Mouse (Mus musculus) limb, embryonic 10.5 days (tissue): ENCODE measurements at regions not wholly inside any gene's neighbourhood (a gene's known extent, or its start where the extent isn't known, plus 50 kb on each side); places are given as distances from the start of the nearest gene placed in this dataset. TPM values are rescaled to one million over a fixed set of nuclear protein-coding genes. Genes with fewer than 3 reads are reported as not detected.
"Not testable (repeated sequence)": the region's sequence is repeated elsewhere in the genome, so short reads cannot be mapped to it uniquely, and the experiment has no call there.

Experiments
- DNase-seq: peaks from one replicate; pipeline ENCODE4 v3.0.0-alpha.2; 2017; ENCODE audit warnings: low spot score
- H3K27ac ChIP-seq: fragments of 300-500 bp; sonication (generic); 2 replicates; pipeline ENCODE4 v1.5.1; 2016; ENCODE audit warnings: mild to moderate bottlenecking
- H3K27me3 ChIP-seq: fragments of 300-500 bp; sonication (generic); 2 replicates; pipeline ENCODE4 v1.6.1; 2016; ENCODE audit warnings: low read depth, mild to moderate bottlenecking; ENCODE audit not compliant: poor library complexity, severe bottlenecking
- H3K36me3 ChIP-seq: fragments of 300-500 bp; sonication (generic); 2 replicates; pipeline ENCODE4 v1.6.1; 2016; ENCODE audit warnings: mild to moderate bottlenecking, moderate library complexity
- H3K4me1 ChIP-seq: fragments of 300-500 bp; sonication (generic); 2 replicates; pipeline ENCODE4 v1.6.1; 2016
- H3K4me3 ChIP-seq: fragments of 300-500 bp; sonication (generic); 2 replicates; pipeline ENCODE4 v1.5.1; 2016; ENCODE audit warnings: mild to moderate bottlenecking, moderate library complexity
- H3K9me3 ChIP-seq: fragments of 300-500 bp; sonication (generic); replicated peaks from 2 replicates; pipeline ENCODE4 v1.6.1; 2016; ENCODE audit warnings: mild to moderate bottlenecking
- WGBS: fragments of 180-500 bp; shearing (Covaris S2); methylation state at CpG from one replicate; pipeline ENCODE4 v1.1.7; 2016; 5-methylcytosine and 5-hydroxymethylcytosine counted together
- microRNA-seq: library from miRNA; unstranded; fragments of <30 nt; microRNA quantifications from one replicate; pipeline ENCODE4, GENCODE M21; 2017

DNA sequence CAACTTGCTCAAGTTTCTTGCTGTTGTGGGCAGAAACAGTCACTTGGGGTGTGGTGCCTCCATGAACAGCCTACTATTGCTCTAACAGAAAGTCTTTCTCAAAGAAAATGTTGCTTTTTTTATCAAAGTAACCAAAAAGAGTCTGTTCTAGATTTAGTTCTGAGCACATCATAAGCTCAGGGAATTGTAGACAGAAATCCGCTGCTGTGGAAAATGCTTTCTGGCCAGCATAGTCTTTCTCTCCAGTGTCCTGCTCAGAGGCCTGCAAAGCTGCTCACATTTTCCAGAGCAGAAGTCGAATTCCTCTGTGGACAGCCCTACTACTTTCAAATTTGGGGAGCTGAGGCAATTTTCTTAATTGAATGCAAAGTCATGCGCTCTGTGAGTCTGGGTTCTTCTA lies 63.3 kb upstream of the Xcl1 start:
- Histone ChIP-seq H3K9me3 (no peaks in the 10 kb centered on the region), H3K4me1 (no peaks in the 10 kb centered on the region), H3K36me3 (no peaks in the 10 kb centered on the region), H3K4me3 (no peak overlapping the region), H3K27me3 (no peaks in the 10 kb centered on the region), H3K27ac (no peak overlapping the region)
- 89% methylated on average over 3 of the region's 3 CpGs for WGBS
- DNase-seq, result no peak

GRCm38 (mm10) chr1:164997660-164998059 lies 62.3 kb upstream of the Xcl1 start:
- 77% methylated on average over 5 of the region's 5 CpGs for WGBS
- Histone ChIP-seq H3K27ac (no peak overlapping the region), H3K4me3 (no peak overlapping the region), H3K27me3 (no peaks in the 10 kb centered on the region), H3K4me1 (no peaks in the 10 kb centered on the region), H3K9me3 (no peaks in the 10 kb centered on the region), H3K36me3 (no peaks in the 10 kb centered on the region)
- DNase-seq, result no peak

DNA sequence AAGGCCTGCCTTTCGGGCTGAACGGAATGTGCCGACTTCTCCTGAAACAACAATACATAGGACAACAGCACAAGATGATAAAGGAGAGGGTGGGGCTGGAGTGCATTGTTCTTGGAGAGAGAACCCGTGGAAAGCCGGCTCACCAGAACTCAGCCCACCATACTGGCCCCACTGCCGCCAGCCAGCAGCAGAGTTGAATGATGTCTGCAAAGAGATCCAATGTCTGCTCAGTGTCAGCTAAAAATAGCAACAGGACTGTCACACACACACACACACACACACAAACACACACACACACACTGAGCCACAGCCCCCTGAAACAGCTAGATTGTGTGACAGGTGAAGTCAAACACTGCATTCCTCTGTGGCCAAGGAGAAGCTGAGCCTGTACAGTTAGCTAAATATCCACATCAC lies 58.9 kb upstream of the Xcl1 start:
- Histone ChIP-seq H3K27me3 (no peaks in the 10 kb centered on the region), H3K4me1 (no peaks in the 10 kb centered on the region), H3K36me3 (no peaks in the 10 kb centered on the region), H3K9me3 (no peaks in the 10 kb centered on the region), H3K27ac (no peak overlapping the region), H3K4me3 (no peak overlapping the region)
- DNase-seq, result no peak
- WGBS, result 64% methylated on average over 6 of the region's 6 CpGs

DNA sequence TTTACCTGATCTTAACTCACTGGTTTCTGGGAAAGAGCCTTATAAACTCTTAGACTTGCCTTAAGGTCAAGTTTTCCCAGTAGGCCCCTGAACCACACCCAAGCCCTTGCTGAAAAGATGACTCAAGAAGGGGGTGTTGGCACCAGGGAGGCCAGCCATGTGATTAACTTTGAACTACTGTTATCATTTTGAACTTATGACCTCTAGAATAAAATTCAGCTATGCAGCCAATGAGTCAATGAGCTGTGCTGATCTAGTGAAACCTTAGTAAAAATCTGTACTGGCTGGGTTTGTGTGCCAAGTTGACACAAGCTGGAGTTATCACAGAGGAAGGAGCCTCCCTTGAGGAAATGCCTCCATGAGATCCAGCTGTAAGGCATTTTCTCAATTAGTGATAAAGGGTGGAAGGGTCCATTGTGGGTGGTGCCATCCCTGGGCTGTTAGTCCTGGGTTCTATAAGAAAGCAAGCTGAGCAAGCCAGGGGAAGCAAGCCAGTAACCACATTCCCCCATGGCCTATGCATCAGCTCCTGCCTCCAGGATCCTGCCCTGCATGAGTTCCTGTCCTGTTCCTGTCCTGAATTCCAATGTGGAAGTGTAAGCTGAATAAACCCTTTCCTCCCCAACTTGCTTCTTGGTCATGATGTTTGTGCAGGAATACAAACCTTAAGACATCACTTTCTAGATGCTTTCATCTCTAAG lies 58.0 kb upstream of the Xcl1 start:
- H3K4me3 ChIP-seq, DNase-seq, H3K4me1 ChIP-seq, H3K36me3 ChIP-seq, H3K27me3 ChIP-seq, H3K9me3 ChIP-seq, H3K27ac ChIP-seq: not testable (repeated sequence)

GRCm38 (mm10) chr1:164988982-164989381 lies 53.7 kb upstream of the Xcl1 start:
- H3K36me3 ChIP-seq, result no peaks in the 10 kb centered on the region
- DNase-seq, result no peak
- WGBS, result 94% methylated on average over 1 of the region's 1 CpGs
- no peaks in the 10 kb centered on the region for H3K4me1 ChIP-seq
- no peak overlapping the region for H3K4me3 ChIP-seq
- H3K9me3 ChIP-seq, result no peaks in the 10 kb centered on the region
- no peaks in the 10 kb centered on the region for H3K27me3 ChIP-seq
- H3K27ac ChIP-seq, result no peak overlapping the region

DNA sequence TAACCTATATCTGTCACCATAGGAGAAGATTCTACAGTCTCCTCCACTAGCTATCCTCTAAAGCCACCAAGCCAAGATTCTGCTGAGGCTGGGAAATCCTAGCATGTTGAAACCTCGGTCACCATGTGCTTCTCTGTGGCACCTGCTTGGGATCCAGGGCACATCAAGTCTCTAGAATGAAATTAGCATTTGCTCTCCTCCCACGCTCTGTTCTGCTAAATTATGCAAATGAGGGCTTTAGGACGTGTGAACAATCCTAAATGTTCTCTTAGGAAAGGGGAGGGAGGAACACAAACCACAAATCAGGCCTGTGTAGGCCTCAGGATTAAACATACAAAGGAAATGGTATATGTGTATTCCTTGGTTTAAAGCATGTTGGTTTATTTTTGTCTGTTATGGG lies 52.9 kb upstream of the Xcl1 start:
- no peak overlapping the region for H3K4me3 ChIP-seq
- H3K4me1 ChIP-seq, result no peaks in the 10 kb centered on the region
- H3K27me3 ChIP-seq, result no peaks in the 10 kb centered on the region
- DNase-seq, result no peak
- 71% methylated on average over 3 of the region's 3 CpGs for WGBS
- no peaks in the 10 kb centered on the region for H3K9me3 ChIP-seq
- no peak overlapping the region for H3K27ac ChIP-seq
- no peaks in the 10 kb centered on the region for H3K36me3 ChIP-seq

DNA sequence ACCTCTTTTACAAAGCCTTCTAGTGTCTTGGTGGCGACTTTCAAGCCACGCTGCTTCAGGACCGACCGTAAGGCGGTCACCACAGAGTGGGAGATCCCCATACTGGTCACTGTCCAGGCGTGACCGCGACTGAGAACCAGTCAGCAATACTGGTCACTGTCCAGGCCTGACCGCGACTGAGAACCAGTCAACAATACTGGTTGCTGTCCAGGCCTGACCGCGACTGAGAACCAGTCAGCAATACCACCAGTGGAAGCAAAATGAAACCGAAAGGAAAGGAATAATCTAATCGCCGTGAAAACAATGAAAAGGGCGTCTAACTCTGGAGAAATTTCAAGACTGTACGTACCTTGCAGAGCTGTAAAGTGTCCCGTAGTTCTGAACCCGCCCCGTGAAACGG lies 50.2 kb upstream of the Xcl1 start:
- H3K27me3 ChIP-seq, DNase-seq, H3K9me3 ChIP-seq, H3K4me1 ChIP-seq, H3K4me3 ChIP-seq, H3K27ac ChIP-seq, H3K36me3 ChIP-seq: not testable (repeated sequence)
- 96% methylated on average over 21 of the region's 21 CpGs for WGBS

Small RNAs in the stretch of these regions (microRNA-seq; reads per million reads assigned to microRNA genes)
- not detected for gene Gm26042
